Mouse (Mus musculus): ENCODE results near the gene Gm28053. TPM values are rescaled to one million over a fixed set of nuclear protein-coding genes. Genes with fewer than 3 reads are reported as not detected.

Gene Gm28053
- polyA plus RNA-seq, 1 experiment, result not detected

- TF ChIP-seq GATA1 (IDR thresholded peaks at IDR 0.05; ENCODE audit: low read length), result no peak
These were observed 27.8 kb downstream of the Gm28053 start, which contains the start of gene Gimap5 for GRCm38 (mm10) chr6:48745959-48746889. Gene Gimap5, plus strand, starts transcription at chr6:48746197.

- no peak for TF ChIP-seq GATA1 (IDR thresholded peaks at IDR 0.05; ENCODE audit: low read length)
These were observed 28.9 kb downstream of the Gm28053 start for GRCm38 (mm10) chr6:48747091-48747966.

GRCm38 (mm10) chr6:48763567-48764270, 45.3 kb downstream of the Gm28053 start:
- no peak for TF ChIP-seq GATA1 (IDR thresholded peaks at IDR 0.05; ENCODE audit: low read length)

DNA sequence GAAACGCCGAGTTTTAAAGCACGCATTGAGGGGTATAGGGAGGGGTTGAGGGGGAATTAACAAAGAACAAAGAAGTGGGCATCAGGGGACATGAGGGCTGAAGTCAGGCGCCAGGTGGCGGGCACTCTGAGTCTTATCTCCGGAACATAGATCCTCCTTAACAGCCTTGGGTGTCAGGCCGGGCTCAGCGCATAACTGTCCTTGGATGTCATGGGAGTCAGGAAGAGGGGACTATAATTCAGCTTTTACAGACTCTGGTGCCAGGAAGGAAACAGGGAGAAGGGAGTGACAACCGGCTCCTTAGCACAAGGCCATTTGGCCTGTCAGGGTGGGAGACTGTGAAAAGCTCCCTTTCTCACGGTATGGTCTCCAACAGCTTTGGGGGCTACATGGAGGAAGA, 46.1 kb downstream of the Gm28053 start:
- no peak for TF ChIP-seq GATA1 (IDR thresholded peaks at IDR 0.05; ENCODE audit: low read length)

DNA sequence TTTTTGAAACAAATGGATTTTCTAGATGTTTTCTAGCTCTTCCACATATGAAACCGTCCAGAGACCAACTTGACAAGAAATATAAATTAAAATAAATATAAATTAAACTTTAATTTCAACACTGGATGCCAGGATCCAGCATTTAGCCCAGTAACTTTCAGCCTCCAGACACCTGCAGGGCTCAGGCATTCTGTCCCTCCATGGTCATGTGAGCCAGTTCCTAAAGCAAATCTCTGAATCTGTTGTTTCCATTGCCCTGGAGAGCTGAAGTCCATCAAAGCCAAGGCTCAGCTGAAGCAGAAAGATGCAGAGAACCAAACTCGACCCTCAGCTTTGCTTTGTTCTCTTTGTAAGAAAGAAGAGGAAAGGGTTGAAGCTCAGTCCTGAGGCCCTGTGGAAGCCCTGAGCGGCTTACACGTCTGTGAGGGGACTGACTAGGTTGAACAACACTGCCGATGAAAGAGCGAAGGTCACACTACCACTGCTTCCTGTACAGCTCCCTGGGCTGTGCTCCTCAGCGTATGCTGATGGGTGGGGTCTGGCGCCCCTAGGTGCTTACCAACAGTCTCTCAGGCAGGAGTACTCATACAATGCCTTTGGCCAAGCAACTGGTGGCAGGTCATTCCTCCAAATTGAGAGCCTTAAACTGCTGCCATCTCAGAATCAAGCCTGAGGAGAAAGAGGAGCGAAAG, 49.9 kb downstream of the Gm28053 start:
- no peak for TF ChIP-seq GATA1 (IDR thresholded peaks at IDR 0.05; ENCODE audit: low read length)

GRCm38 (mm10) chr6:48768933-48769332, 50.5 kb downstream of the Gm28053 start:
- TF ChIP-seq GATA1 (IDR thresholded peaks at IDR 0.05; ENCODE audit: low read length), result no peak

- TF ChIP-seq GATA1 (IDR thresholded peaks at IDR 0.05; ENCODE audit: low read length), result no peak
These were observed 52.3 kb downstream of the Gm28053 start, which contains the start of gene Gimap3 for GRCm38 (mm10) chr6:48770696-48771095. Gene Gimap3, minus strand, starts transcription at chr6:48770851.

DNA sequence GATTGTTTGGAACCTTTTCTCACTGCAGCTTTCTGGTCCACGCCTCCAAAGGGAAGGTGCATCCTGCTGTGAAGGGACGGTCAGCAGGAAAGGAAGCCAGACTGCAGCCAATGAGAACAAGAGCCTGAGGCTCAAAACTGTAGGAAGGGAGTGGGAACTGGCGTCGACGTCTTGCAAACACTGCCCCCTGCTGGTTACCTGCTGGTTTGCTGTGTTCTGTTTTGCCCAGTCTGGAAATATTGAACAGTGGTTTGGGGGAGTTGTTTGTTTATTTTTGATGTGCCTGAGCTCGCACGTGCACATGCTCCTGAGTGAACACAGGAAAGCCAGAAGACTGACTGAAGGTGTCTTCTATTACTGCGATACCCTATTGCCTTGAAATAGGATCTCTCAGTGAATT, 53.6 kb downstream of the Gm28053 start:
- TF ChIP-seq GATA1 (IDR thresholded peaks at IDR 0.05; ENCODE audit: low read length), result no peak

- TF ChIP-seq GATA1 (IDR thresholded peaks at IDR 0.05; ENCODE audit: low read length), result no peak
These were observed 66.0 kb downstream of the Gm28053 start for GRCm38 (mm10) chr6:48784406-48784805.

GRCm38 (mm10) chr6:48785189-48785588, 66.8 kb downstream of the Gm28053 start:
- no peak for TF ChIP-seq GATA1 (IDR thresholded peaks at IDR 0.05; ENCODE audit: low read length)

DNA sequence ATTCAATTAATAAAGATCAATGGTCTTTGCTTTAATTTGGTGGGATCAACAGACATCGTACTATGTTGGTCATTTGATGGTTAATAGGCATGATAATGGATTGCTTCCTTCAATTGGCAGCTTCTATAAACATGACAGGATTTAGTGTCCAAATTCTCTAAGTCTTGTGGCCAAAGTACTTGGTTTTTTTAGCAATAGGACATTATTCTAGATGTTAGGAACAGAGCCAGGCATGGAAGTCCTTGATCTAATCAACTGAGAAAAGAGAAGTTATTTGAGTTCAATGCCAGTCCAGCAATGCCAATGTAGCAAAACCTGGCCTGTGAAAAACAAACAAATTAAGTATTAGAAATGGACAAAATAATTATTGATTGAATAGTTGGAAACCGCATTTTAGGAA, 67.2 kb downstream of the Gm28053 start:
- TF ChIP-seq GATA1 (IDR thresholded peaks at IDR 0.05; ENCODE audit: low read length), result no peak

DNA sequence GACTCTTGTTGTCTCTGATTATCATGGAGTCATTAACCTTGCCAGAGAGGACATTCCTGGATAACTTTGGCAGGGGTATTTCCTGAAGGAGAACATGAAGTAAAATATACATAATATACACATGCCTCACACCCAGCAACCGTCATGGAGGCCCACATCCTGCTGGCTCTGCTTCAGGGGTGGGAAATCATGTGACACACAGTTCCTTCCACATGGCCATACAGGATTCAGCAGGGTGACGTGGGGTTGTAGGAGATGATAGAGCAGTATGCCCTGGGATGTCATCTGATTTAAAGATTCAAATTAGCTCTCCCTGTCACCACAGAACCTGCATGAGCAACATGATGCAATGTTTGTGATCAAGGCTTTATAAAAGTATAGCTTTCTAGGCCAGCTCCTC, 69.5 kb downstream of the Gm28053 start:
- no peak for TF ChIP-seq GATA1 (IDR thresholded peaks at IDR 0.05; ENCODE audit: low read length)

- no peak for TF ChIP-seq GATA1 (IDR thresholded peaks at IDR 0.05; ENCODE audit: low read length)
These were observed 83.5 kb downstream of the Gm28053 start for GRCm38 (mm10) chr6:48801897-48802296.

Other genes with a start within 250 kb of the Gm28053 start
- gene Atp6v0e2, start 181.0 kb upstream of the Gm28053 start, polyA plus RNA-seq (2012), result not detected in 2 replicates
- not detected in 2 replicates for gene Lrrc61, start 163.8 kb upstream of the Gm28053 start, polyA plus RNA-seq (2012)
- not detected in 2 replicates for gene Rarres2, start 145.8 kb upstream of the Gm28053 start, polyA plus RNA-seq (2012)
- gene Gm45021, start 129.0 kb upstream of the Gm28053 start, polyA plus RNA-seq (2012), result not detected in 2 replicates
- not detected in 2 replicates for gene Repin1, start 124.7 kb upstream of the Gm28053 start, polyA plus RNA-seq (2012)
- not detected in 2 replicates for gene Gm44965, start 124.7 kb upstream of the Gm28053 start, polyA plus RNA-seq (2012)
- gene Zfp775, start 116.5 kb upstream of the Gm28053 start, polyA plus RNA-seq (2012), result not detected in 2 replicates
- 0.02 TPM in 1 of 2 replicates, not detected in the other for gene AI854703, start 91.8 kb upstream of the Gm28053 start, polyA plus RNA-seq (2012)
- gene Gimap8, start 71.4 kb upstream of the Gm28053 start, polyA plus RNA-seq (2012), result not detected in 2 replicates
- gene Gimap9, start 42.5 kb upstream of the Gm28053 start, polyA plus RNA-seq (2012), result 0.32 and 0.73 TPM in 2 replicates
- not detected in 2 replicates for gene Gimap4, start 34.1 kb upstream of the Gm28053 start, polyA plus RNA-seq (2012)
- gene Gimap6, start 10.4 kb upstream of the Gm28053 start, polyA plus RNA-seq (2012), result 0.06 and 0.09 TPM in 2 replicates
- not detected in 2 replicates for gene Gimap7, start within 50 bp of the Gm28053 start, polyA plus RNA-seq (2012)
- gene Gimap1, start 20.4 kb downstream of the Gm28053 start, polyA plus RNA-seq (2012), result not detected in 2 replicates
- gene Gimap5, start 27.6 kb downstream of the Gm28053 start, polyA plus RNA-seq (2012), result not detected in 2 replicates
- not detected in 2 replicates for gene Gimap3, start 52.2 kb downstream of the Gm28053 start, polyA plus RNA-seq (2012)
- gene Tmem176a, start 122.3 kb downstream of the Gm28053 start, polyA plus RNA-seq (2012), result 0.55 TPM in 1 of 2 replicates, not detected in the other
- gene Tmem176b, start 122.9 kb downstream of the Gm28053 start, polyA plus RNA-seq (2012), result 0.08 TPM in 1 of 2 replicates, not detected in the other
- not detected in 2 replicates for gene Aoc1, start 154.3 kb downstream of the Gm28053 start, polyA plus RNA-seq (2012)
- gene 1600015I10Rik, start 211.3 kb downstream of the Gm28053 start, polyA plus RNA-seq (2012), result not detected in 2 replicates

All from G1E-ER4 (cell line).